Mouse (Mus musculus): ENCODE data around the gene Kat2b. TPM values are rescaled to one million over a fixed set of nuclear protein-coding genes. Genes with fewer than 3 reads are reported as not detected.
"Not testable (repeated sequence)": the region's sequence is repeated elsewhere in the genome, so short reads cannot be mapped to it uniquely, and the experiment has no call there.

The Kat2b gene
- 10.3 and 11.2 TPM in 2 replicates for polyA plus RNA-seq (2014; fragmentation: Nextera tagmentation; extraction: Ambion mirVana)

DNA sequence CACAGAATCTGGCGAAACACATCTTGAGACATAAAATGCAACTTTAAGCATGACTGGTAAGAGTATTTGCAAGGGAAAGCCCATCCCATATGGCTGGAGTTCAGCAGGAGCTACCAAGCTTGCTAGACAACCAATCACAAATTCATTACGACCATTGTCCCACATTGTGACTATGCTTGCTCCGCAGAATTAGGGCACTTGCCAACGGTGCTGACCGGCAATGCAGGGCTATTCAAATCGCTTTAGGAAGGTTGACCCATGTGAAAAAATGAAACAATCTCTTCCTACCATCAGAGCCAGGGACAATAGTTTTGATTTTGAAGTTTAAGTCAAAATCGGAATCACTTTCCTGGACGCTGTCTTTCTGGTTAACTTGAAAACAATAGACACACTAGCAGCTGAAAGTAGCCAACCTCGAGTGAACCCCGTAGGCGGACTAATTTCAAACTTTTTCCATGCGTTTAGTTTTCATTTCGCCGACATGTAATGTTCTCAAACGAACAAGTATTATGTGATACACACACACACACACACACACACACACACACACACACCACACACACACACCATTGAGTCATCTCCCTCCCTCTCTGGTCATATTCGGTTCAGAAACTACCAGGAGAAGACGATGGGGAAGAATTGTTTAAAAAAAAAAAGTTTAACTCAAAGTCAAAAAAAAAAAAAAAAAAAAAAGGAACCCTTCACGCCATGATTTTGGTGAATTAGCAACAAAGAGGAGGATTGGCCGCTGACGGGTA is at the start of gene Kat2b:
Gene Kat2b (plus strand): TSS at position 701 of the 758 bp plus-strand sequence.
- peak within 1 kb of the TSS; percentile 77 for H3K4me2 ChIP-seq (ENCODE audit: low read depth, low read length)
- H3K4me3 ChIP-seq (ENCODE audit: low read depth, low read length): peak within 1 kb of the TSS; percentile 86
- peak within 1 kb of the TSS; percentile 95 for H3K27ac ChIP-seq (ENCODE audit: low read depth, low read length)
- H3K9me3 ChIP-seq (ENCODE audit: control insufficient read depth, low read length): no peaks in the 10 kb centered on the region
- H3K27me3 ChIP-seq (ENCODE audit: control insufficient read depth, insufficient read depth, low read length): no peaks in the 10 kb centered on the region
- H3K4me1 ChIP-seq (ENCODE audit: control insufficient read depth, insufficient read depth, low read length): peaks cover 21% of the 10 kb centered on the region
- no peak for ATAC-seq (ENCODE audit: low read depth)
- WGBS: 1% methylated on average over 20 of the region's 20 CpGs
- no peaks in the 10 kb centered on the region for H3K36me3 ChIP-seq (ENCODE audit: control insufficient read depth, insufficient read depth, low read length)
- peak within 1 kb of the TSS; percentile 95 for H3K9ac ChIP-seq (replicated peaks; ENCODE audit: low read depth, low read length)

DNA sequence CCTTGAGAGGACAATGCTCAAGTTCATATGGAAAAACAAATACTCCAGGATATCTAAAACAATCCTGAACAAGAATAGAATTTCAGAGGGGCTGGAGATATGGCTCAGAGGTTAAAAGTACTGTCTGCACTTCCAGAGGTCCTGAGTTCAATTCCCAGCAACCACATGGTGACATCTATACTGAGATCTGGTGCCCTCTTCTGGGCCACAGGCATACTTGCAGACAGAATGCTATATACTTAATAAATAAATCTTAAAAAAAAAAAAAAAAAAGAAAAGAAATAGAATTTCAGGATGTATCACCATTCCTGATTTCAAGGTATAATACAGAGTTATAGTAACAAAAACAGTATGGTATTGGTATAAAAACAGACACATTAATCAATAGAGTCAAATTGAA is 47.3 kb upstream of the Kat2b start:
- Histone ChIP-seq H3K4me1 (ENCODE audit: control insufficient read depth, insufficient read depth, low read length) (no peaks in the 10 kb centered on the region), H3K36me3 (ENCODE audit: control insufficient read depth, insufficient read depth, low read length) (no peaks in the 10 kb centered on the region), H3K27ac (ENCODE audit: low read depth, low read length) (no peak overlapping the region), H3K4me3 (ENCODE audit: low read depth, low read length) (no peak overlapping the region), H3K9me3 (ENCODE audit: control insufficient read depth, low read length) (no peaks in the 10 kb centered on the region), H3K27me3 (ENCODE audit: control insufficient read depth, insufficient read depth, low read length) (no peaks in the 10 kb centered on the region), H3K9ac (replicated peaks; ENCODE audit: low read depth, low read length) (no peak overlapping the region), H3K4me2 (ENCODE audit: low read depth, low read length) (no peak overlapping the region)
- no peak for ATAC-seq (ENCODE audit: low read depth)

DNA sequence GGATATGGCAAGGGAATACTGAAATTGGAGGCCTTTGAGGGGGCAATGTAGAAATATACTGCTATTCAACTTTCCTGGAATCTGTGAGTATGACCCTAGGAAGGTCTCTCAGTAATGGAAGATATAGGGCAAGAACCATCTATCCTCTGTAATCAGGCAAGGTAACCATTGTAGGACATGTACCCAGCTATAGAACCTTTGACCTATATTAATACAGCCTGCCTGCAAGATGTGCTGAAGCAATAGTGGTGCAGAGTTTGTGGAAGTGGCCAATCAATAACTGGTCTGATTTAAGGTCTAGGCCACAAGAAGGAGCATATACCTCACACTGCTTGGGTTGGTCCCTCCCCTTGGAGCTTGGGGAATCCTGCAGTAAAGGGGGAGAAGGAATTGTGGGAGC is 46.2 kb upstream of the Kat2b start:
- H3K36me3 ChIP-seq (ENCODE audit: control insufficient read depth, insufficient read depth, low read length): no peaks in the 10 kb centered on the region
- no peaks in the 10 kb centered on the region for H3K27me3 ChIP-seq (ENCODE audit: control insufficient read depth, insufficient read depth, low read length)
- H3K4me3 ChIP-seq (ENCODE audit: low read depth, low read length): no peak overlapping the region
- H3K9ac ChIP-seq (replicated peaks; ENCODE audit: low read depth, low read length): no peak overlapping the region
- H3K27ac ChIP-seq (ENCODE audit: low read depth, low read length): no peak overlapping the region
- ATAC-seq (ENCODE audit: low read depth): no peak
- H3K9me3 ChIP-seq (ENCODE audit: control insufficient read depth, low read length): no peaks in the 10 kb centered on the region
- H3K4me2 ChIP-seq (ENCODE audit: low read depth, low read length): no peak overlapping the region
- no peaks in the 10 kb centered on the region for H3K4me1 ChIP-seq (ENCODE audit: control insufficient read depth, insufficient read depth, low read length)

DNA sequence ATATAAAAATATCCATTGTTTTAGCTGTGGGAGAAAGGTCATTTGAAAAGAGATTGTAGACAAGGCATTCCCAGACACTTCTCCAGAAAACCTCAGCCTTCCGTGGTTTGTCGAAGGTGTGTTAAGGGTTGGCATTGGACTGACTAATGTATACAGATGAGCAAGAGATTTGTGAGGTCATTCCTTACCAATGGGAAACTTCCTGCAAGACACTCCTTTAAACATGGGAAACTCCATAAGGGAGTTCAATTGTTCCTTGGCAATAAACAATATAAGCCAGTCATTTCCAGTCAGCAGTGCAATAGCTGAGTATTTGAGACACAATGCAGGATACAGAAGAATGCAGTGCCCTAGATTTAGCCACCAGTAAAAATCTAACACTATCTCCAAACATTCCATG is 38.6 kb upstream of the Kat2b start:
- no peak for ATAC-seq (ENCODE audit: low read depth)
- WGBS: 91% methylated on average over 2 of the region's 2 CpGs
- no peaks in the 10 kb centered on the region for H3K9me3 ChIP-seq (ENCODE audit: control insufficient read depth, low read length)

DNA sequence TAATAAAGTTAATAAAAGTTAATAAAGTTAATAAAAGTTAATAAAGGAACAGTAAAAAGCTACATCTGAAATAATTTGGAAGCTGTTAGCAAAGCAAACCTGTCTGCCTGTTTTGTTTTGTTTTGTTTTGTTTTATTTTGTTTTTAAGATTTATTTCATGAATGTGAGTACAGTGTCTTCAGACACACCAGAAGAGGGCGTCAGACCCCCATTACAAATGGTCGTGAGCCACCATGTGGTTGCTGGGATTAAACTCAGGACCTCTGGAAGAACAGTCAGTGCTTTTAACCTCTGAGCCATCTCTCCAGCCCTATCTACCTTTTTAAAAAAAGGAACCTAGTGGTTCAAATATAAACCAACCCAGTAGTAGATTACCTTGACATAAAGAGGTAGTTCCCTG is 35.5 kb upstream of the Kat2b start:
- 59% methylated on average over 2 of the region's 2 CpGs for WGBS
- Histone ChIP-seq H3K27me3 (ENCODE audit: control insufficient read depth, insufficient read depth, low read length) (no peaks in the 10 kb centered on the region), H3K9me3 (ENCODE audit: control insufficient read depth, low read length) (no peaks in the 10 kb centered on the region), H3K27ac (ENCODE audit: low read depth, low read length) (no peak overlapping the region), H3K4me3 (ENCODE audit: low read depth, low read length) (no peak overlapping the region), H3K9ac (replicated peaks; ENCODE audit: low read depth, low read length) (no peak overlapping the region), H3K36me3 (ENCODE audit: control insufficient read depth, insufficient read depth, low read length) (no peaks in the 10 kb centered on the region), H3K4me2 (ENCODE audit: low read depth, low read length) (no peak overlapping the region), H3K4me1 (ENCODE audit: control insufficient read depth, insufficient read depth, low read length) (no peaks in the 10 kb centered on the region)
- ATAC-seq (ENCODE audit: low read depth): no peak

More for the DNA sequence above, 38.6 kb upstream of the Kat2b start:
- Histone ChIP-seq H3K4me1 (ENCODE audit: control insufficient read depth, insufficient read depth, low read length) (no peaks in the 10 kb centered on the region), H3K27me3 (ENCODE audit: control insufficient read depth, insufficient read depth, low read length) (no peaks in the 10 kb centered on the region), H3K4me2 (ENCODE audit: low read depth, low read length) (no peak overlapping the region), H3K4me3 (ENCODE audit: low read depth, low read length) (no peak overlapping the region), H3K27ac (ENCODE audit: low read depth, low read length) (no peak overlapping the region), H3K9ac (replicated peaks; ENCODE audit: low read depth, low read length) (no peak overlapping the region), H3K36me3 (ENCODE audit: control insufficient read depth, insufficient read depth, low read length) (no peaks in the 10 kb centered on the region)

DNA sequence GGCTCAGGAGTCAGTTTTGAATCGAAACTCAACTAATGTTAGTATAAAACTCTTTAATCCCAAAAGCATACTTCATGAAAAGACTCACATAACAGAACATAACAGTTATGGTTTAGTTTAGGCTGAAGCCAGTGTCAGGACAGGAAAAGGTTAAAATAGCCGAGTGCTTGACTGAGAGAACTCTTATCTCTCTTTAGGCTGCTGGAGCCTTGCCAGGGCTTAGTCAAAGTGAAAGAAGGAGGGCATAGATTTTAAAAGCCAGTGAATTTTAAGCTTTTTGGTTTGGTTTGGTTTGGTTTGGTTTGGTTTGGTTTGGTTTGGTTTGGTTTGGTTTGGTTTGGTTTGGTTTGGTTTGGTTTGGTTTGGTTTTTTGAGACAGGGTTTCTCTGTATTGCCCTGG is 34.2 kb upstream of the Kat2b start:
- Histone ChIP-seq H3K27ac (ENCODE audit: low read depth, low read length) (no peak overlapping the region), H3K9me3 (ENCODE audit: control insufficient read depth, low read length) (no peaks in the 10 kb centered on the region), H3K4me2 (ENCODE audit: low read depth, low read length) (no peak overlapping the region), H3K36me3 (ENCODE audit: control insufficient read depth, insufficient read depth, low read length) (no peaks in the 10 kb centered on the region), H3K4me3 (ENCODE audit: low read depth, low read length) (no peak overlapping the region), H3K4me1 (ENCODE audit: control insufficient read depth, insufficient read depth, low read length) (no peaks in the 10 kb centered on the region), H3K27me3 (ENCODE audit: control insufficient read depth, insufficient read depth, low read length) (no peaks in the 10 kb centered on the region), H3K9ac (replicated peaks; ENCODE audit: low read depth, low read length) (no peak overlapping the region)
- 80% methylated on average over 2 of the region's 2 CpGs for WGBS
- no peak for ATAC-seq (ENCODE audit: low read depth)

DNA sequence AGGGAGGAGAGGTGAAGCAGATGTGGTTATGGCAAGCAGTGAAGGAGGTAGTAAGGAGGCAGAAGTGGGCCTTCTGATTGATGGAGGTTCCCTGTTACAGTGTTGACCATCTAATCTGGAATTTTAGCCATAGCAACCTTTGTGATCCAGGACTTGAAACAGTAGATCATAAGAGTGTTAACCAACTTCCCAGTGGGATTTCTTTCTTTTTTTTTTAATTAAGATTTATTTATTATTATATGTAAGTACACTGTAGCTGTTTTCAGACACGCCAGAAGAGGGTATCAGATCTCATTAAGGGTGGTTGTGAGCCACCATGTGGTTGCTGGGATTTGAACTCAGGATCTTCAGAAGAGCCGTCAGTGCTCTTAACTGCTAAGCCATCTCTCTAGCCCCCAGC is 27.3 kb upstream of the Kat2b start, which contains the start of gene Pp2d1:
Gene Pp2d1 (minus strand): TSS at position 101 of the 400 bp plus-strand sequence.
- H3K36me3 ChIP-seq (ENCODE audit: control insufficient read depth, insufficient read depth, low read length); H3K27ac ChIP-seq (ENCODE audit: low read depth, low read length); H3K9me3 ChIP-seq (ENCODE audit: control insufficient read depth, low read length); H3K9ac ChIP-seq (replicated peaks; ENCODE audit: low read depth, low read length); ATAC-seq (ENCODE audit: low read depth); H3K4me2 ChIP-seq (ENCODE audit: low read depth, low read length); H3K27me3 ChIP-seq (ENCODE audit: control insufficient read depth, insufficient read depth, low read length); H3K4me3 ChIP-seq (ENCODE audit: low read depth, low read length); H3K4me1 ChIP-seq (ENCODE audit: control insufficient read depth, insufficient read depth, low read length): not testable (repeated sequence)
- WGBS: 79% methylated on average over 2 of the region's 2 CpGs

DNA sequence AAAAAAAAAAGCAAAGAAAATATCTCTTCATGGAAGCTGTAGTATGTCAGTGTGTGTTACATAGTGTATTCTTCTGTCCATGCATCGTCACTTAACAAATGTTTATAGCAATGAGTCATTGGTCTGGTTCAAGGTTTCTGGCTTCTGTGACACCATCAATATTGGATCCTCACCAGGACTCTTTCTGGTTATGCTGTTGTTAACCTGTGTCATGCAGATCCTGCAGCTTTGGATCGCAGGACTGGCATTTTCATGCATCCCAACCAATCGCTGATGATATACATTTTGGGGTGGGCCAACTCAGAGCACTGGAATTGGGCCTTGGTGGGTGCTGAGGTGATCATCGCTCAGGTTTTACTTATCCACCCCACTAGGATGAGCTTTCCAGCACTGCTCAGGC is 24.1 kb upstream of the Kat2b start:
- no peaks in the 10 kb centered on the region for H3K27me3 ChIP-seq (ENCODE audit: control insufficient read depth, insufficient read depth, low read length)
- H3K4me2 ChIP-seq (ENCODE audit: low read depth, low read length): no peak overlapping the region
- ATAC-seq (ENCODE audit: low read depth): no peak
- 97% methylated on average over 4 of the region's 4 CpGs for WGBS
- no peak overlapping the region for H3K4me3 ChIP-seq (ENCODE audit: low read depth, low read length)
- no peaks in the 10 kb centered on the region for H3K9me3 ChIP-seq (ENCODE audit: control insufficient read depth, low read length)
- H3K27ac ChIP-seq (ENCODE audit: low read depth, low read length): no peak overlapping the region
- no peaks in the 10 kb centered on the region for H3K36me3 ChIP-seq (ENCODE audit: control insufficient read depth, insufficient read depth, low read length)
- H3K4me1 ChIP-seq (ENCODE audit: control insufficient read depth, insufficient read depth, low read length): no peaks in the 10 kb centered on the region
- no peak overlapping the region for H3K9ac ChIP-seq (replicated peaks; ENCODE audit: low read depth, low read length)

DNA sequence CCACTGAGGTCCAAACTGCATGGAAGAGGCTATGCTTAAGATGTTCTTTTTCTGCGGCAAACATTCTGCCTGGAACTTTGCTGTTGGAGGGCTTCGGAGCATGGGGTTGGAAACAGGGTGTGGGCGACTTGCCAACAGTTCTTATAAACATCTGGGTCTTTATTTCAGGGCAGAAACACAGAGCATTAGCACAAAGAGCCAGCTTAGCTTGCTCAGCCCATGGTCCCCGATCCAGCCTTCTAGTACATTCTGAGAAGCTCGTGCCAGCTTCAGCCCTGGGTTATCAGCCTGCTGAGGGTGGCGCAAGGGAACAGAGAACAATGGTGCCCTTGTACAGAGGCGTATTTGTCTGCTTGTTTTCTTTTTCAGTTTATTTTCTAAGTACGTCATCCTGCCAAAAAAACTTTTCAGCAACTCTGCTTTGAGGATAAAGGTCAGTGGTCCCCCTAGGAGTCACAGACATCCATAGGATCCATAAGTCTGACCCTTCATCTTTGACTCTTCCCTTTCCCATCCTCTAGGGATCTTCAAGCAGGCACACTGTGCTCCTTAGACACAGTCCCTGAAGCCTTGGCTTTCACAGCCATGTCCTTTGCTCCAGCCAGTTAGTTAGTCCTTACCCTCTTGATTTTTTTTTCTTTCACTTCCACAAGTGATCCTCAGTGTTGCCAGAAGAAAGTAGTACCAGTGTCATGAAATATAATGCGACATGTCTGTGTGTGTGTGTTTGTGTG is 22.9 kb upstream of the Kat2b start:
- Histone ChIP-seq H3K36me3 (ENCODE audit: control insufficient read depth, insufficient read depth, low read length) (no peaks in the 10 kb centered on the region), H3K4me2 (ENCODE audit: low read depth, low read length) (no peak overlapping the region), H3K4me3 (ENCODE audit: low read depth, low read length) (no peak overlapping the region), H3K9me3 (ENCODE audit: control insufficient read depth, low read length) (no peaks in the 10 kb centered on the region), H3K27me3 (ENCODE audit: control insufficient read depth, insufficient read depth, low read length) (no peaks in the 10 kb centered on the region), H3K9ac (replicated peaks; ENCODE audit: low read depth, low read length) (no peak overlapping the region), H3K27ac (ENCODE audit: low read depth, low read length) (no peak overlapping the region), H3K4me1 (ENCODE audit: control insufficient read depth, insufficient read depth, low read length) (no peaks in the 10 kb centered on the region)
- WGBS: 74% methylated on average over 9 of the region's 9 CpGs
- ATAC-seq (ENCODE audit: low read depth): peak; percentile 34; the same call in 1 of the 2 replicates
